Mouse (Mus musculus) heart, postnatal 14 days (tissue): ENCODE measurements around the gene Tanc1. TPM values are rescaled to one million over a fixed set of nuclear protein-coding genes. Genes with fewer than 3 reads are reported as not detected.

Source experiments
- DNase-seq, 2 experiments: peaks; one replicate each; pipeline ENCODE4 v3.0.0; 2021 to 2022
- intact Hi-C: fragments of 180-260 bp; cut with DNase I; formaldehyde crosslinking; loops from one replicate; pipeline ENCODE4 v1.15.1; 2025
- total RNA-seq, 2 experiments: library from RNA; stranded (reverse); gene quantifications; 2 replicates each; pipeline ENCODE4 v1.2.3; 2021

The Tanc1 gene
- total RNA-seq, 2 experiments from 2014 or later: 31.9 to 37.8 TPM

- peak; percentile 36 to 50 for DNase-seq
- intact Hi-C loops: loop anchor here (5.0 kb wide), 1 partner anchor 33 kb away; the partner anchor contains the start of gene Tanc1
Observed at GRCm38 (mm10) chr2:59645515-59645914, 33.7 kb downstream of the Tanc1 start.

- DNase-seq: no peak
Observed at GRCm38 (mm10) chr2:59646740-59647390, 35.0 kb downstream of the Tanc1 start.

GRCm38 (mm10) chr2:59648444-59648843 lies 36.6 kb downstream of the Tanc1 start:
- intact Hi-C loops: loop anchor here (5.0 kb wide), 1 partner anchor 36 kb away; the partner anchor contains the start of gene Tanc1
- DNase-seq: no peak

More at GRCm38 (mm10) chr2:59646740-59647390, 35.0 kb downstream of the Tanc1 start:
- intact Hi-C loops: loop anchor here (5.0 kb wide), 1 partner anchor 35 kb away; the partner anchor contains the start of gene Tanc1

GRCm38 (mm10) chr2:59651801-59652200 lies 40.0 kb downstream of the Tanc1 start:
- intact Hi-C loops: no loop called here
- DNase-seq: no peak

GRCm38 (mm10) chr2:59652702-59653101 lies 40.9 kb downstream of the Tanc1 start:
- DNase-seq: no peak
- intact Hi-C loops: no loop called here

GRCm38 (mm10) chr2:59653306-59654165 lies 41.7 kb downstream of the Tanc1 start:
- intact Hi-C loops: no loop called here
- DNase-seq: no peak

GRCm38 (mm10) chr2:59655471-59655870 lies 43.6 kb downstream of the Tanc1 start:
- DNase-seq: no peak
- intact Hi-C loops: no loop called here

- intact Hi-C loops: no loop called here
- no peak for DNase-seq
Observed at GRCm38 (mm10) chr2:59656680-59657079, 44.8 kb downstream of the Tanc1 start.

- DNase-seq: no peak
- intact Hi-C loops: no loop called here
Observed at GRCm38 (mm10) chr2:59659686-59660085, 47.8 kb downstream of the Tanc1 start.

- no peak for DNase-seq
- intact Hi-C loops: no loop called here
Observed at GRCm38 (mm10) chr2:59660891-59661805, 49.3 kb downstream of the Tanc1 start.

- intact Hi-C loops: no loop called here
- DNase-seq: no peak
Observed at GRCm38 (mm10) chr2:59664803-59665567, 53.1 kb downstream of the Tanc1 start.

GRCm38 (mm10) chr2:59666533-59666932 lies 54.7 kb downstream of the Tanc1 start:
- intact Hi-C loops: no loop called here
- no peak for DNase-seq

GRCm38 (mm10) chr2:59670087-59671060 lies 58.5 kb downstream of the Tanc1 start:
- peak; percentile 78 to 80 for DNase-seq
- intact Hi-C loops: loop anchor here (2.0 to 5.0 kb wide), 2 partner anchors 56 to 72 kb away; no protein-coding TSS in a partner anchor

GRCm38 (mm10) chr2:59671671-59672070 lies 59.8 kb downstream of the Tanc1 start:
- no peak for DNase-seq
- intact Hi-C loops: loop anchor here (2.0 to 5.0 kb wide), 3 partner anchors 29 to 71 kb away; no protein-coding TSS in a partner anchor

- intact Hi-C loops: loop anchor here (2.0 to 5.0 kb wide), 2 partner anchors 29 to 70 kb away; no protein-coding TSS in a partner anchor
- DNase-seq: peak in 1 of 2 experiments; percentile 34
Observed at GRCm38 (mm10) chr2:59672086-59672485, 60.2 kb downstream of the Tanc1 start.

- DNase-seq: no peak
- intact Hi-C loops: loop anchor here (2.0 to 5.0 kb wide), 2 partner anchors 28 to 70 kb away; no protein-coding TSS in a partner anchor
Observed at GRCm38 (mm10) chr2:59672686-59673085, 60.8 kb downstream of the Tanc1 start.

GRCm38 (mm10) chr2:59673351-59673750 lies 61.5 kb downstream of the Tanc1 start:
- DNase-seq: no peak
- intact Hi-C loops: loop anchor here (2.0 to 5.0 kb wide), 2 partner anchors 27 to 69 kb away; no protein-coding TSS in a partner anchor

- intact Hi-C loops: loop anchor here (2.0 to 5.0 kb wide), 2 partner anchors 27 to 68 kb away; no protein-coding TSS in a partner anchor
Observed at GRCm38 (mm10) chr2:59673877-59674276, 62.0 kb downstream of the Tanc1 start.

More at GRCm38 (mm10) chr2:59673877-59674276, 62.0 kb downstream of the Tanc1 start:
- DNase-seq: no peak
